Mouse (Mus musculus) intestine, embryonic 14.5 days (tissue): ENCODE measurements around the gene Khk. TPM values are rescaled to one million over a fixed set of nuclear protein-coding genes. Genes with fewer than 3 reads are reported as not detected.

ENCODE experiments used
- polyA plus RNA-seq: library from polyadenylated mRNA; unstranded; fragments of >200 nt; fragmentation: Nextera tagmentation; extraction: Ambion mirVana; gene quantifications from 2 replicates; pipeline ENCODE4 v1.2.1, GENCODE M21; 2014

Gene Khk
- polyA plus RNA-seq, 1 experiment from 2014 or later = 21.6 TPM

Other genes with a start within 250 kb of the Khk start
- 8.7 and 10.4 TPM in 2 replicates for gene Dpysl5, start 209.9 kb upstream of the Khk start, polyA plus RNA-seq
- 18.5 and 19.2 TPM in 2 replicates for gene Mapre3, start 106.8 kb upstream of the Khk start, polyA plus RNA-seq
- 59.9 and 60.7 TPM in 2 replicates for gene Tmem214, start 53.4 kb upstream of the Khk start, polyA plus RNA-seq
- 25.4 and 26.4 TPM in 2 replicates for gene Agbl5, start 32.7 kb upstream of the Khk start, polyA plus RNA-seq
- 482 and 490 TPM in 2 replicates for gene Ost4, start 13.6 kb upstream of the Khk start, polyA plus RNA-seq
- 187 and 209 TPM in 2 replicates for gene Emilin1, start 8.0 kb upstream of the Khk start, polyA plus RNA-seq
- 10.3 and 14.2 TPM in 2 replicates for gene Cgref1, start 24.2 kb downstream of the Khk start, polyA plus RNA-seq
- 110 and 119 TPM in 2 replicates for gene Preb, start 38.9 kb downstream of the Khk start, polyA plus RNA-seq
- 0.42 and 0.68 TPM in 2 replicates for gene Tcf23, start 47.2 kb downstream of the Khk start, polyA plus RNA-seq
- 170 and 178 TPM in 2 replicates for gene Atraid, start 126.9 kb downstream of the Khk start, polyA plus RNA-seq
- 12.2 and 12.3 TPM in 2 replicates for gene Slc5a6, start 127.5 kb downstream of the Khk start, polyA plus RNA-seq
- gene Cad, start 133.3 kb downstream of the Khk start, polyA plus RNA-seq = 31.2 and 32.4 TPM in 2 replicates
- gene Dnajc5g, start 184.9 kb downstream of the Khk start, polyA plus RNA-seq = not detected in 2 replicates
- gene Slc30a3, start 186.8 kb downstream of the Khk start, polyA plus RNA-seq = 0.20 and 0.23 TPM in 2 replicates
- gene Trim54, start 195.3 kb downstream of the Khk start, polyA plus RNA-seq = not detected in 2 replicates
- gene Ucn, start 217.4 kb downstream of the Khk start, polyA plus RNA-seq = not detected in 2 replicates
- 62.2 and 72.5 TPM in 2 replicates for gene Mpv17, start 232.8 kb downstream of the Khk start, polyA plus RNA-seq